Mouse (Mus musculus) limb, embryonic 10.5 days (tissue): ENCODE data around the gene Oas2. TPM values are rescaled to one million over a fixed set of nuclear protein-coding genes. Genes with fewer than 3 reads are reported as not detected.

Experiments used
- DNase-seq: peaks from one replicate; pipeline ENCODE4 v3.0.0-alpha.2; 2017; ENCODE audit warnings: low spot score
- H3K27ac ChIP-seq: fragments of 300-500 bp; sonication (generic); 2 replicates; pipeline ENCODE4 v1.5.1; 2016; ENCODE audit warnings: mild to moderate bottlenecking
- H3K27me3 ChIP-seq: fragments of 300-500 bp; sonication (generic); 2 replicates; pipeline ENCODE4 v1.6.1; 2016; ENCODE audit warnings: low read depth, mild to moderate bottlenecking; ENCODE audit not compliant: poor library complexity, severe bottlenecking
- H3K36me3 ChIP-seq: fragments of 300-500 bp; sonication (generic); 2 replicates; pipeline ENCODE4 v1.6.1; 2016; ENCODE audit warnings: mild to moderate bottlenecking, moderate library complexity
- H3K4me1 ChIP-seq: fragments of 300-500 bp; sonication (generic); 2 replicates; pipeline ENCODE4 v1.6.1; 2016
- H3K4me3 ChIP-seq: fragments of 300-500 bp; sonication (generic); 2 replicates; pipeline ENCODE4 v1.5.1; 2016; ENCODE audit warnings: mild to moderate bottlenecking, moderate library complexity
- H3K9me3 ChIP-seq: fragments of 300-500 bp; sonication (generic); replicated peaks from 2 replicates; pipeline ENCODE4 v1.6.1; 2016; ENCODE audit warnings: mild to moderate bottlenecking
- WGBS: fragments of 180-500 bp; shearing (Covaris S2); methylation state at CpG from one replicate; pipeline ENCODE4 v1.1.7; 2016; 5-methylcytosine and 5-hydroxymethylcytosine counted together
- polyA plus RNA-seq: library from polyadenylated mRNA; unstranded; fragments of >200 nt; fragmentation: Nextera tagmentation; extraction: Ambion mirVana; gene quantifications from 2 replicates; pipeline ENCODE4 v1.2.1, GENCODE M21; 2016

The Oas2 gene
- polyA plus RNA-seq, 1 experiment from 2014 or later = not detected

- no peaks in the 10 kb centered on the region for H3K9me3 ChIP-seq
- no peak overlapping the region for H3K4me3 ChIP-seq
- 82% methylated on average over 3 of the region's 3 CpGs for WGBS
- no peaks in the 10 kb centered on the region for H3K4me1 ChIP-seq
- no peak for DNase-seq
- H3K36me3 ChIP-seq = no peaks in the 10 kb centered on the region
- H3K27ac ChIP-seq = no peak overlapping the region
- H3K27me3 ChIP-seq = no peaks in the 10 kb centered on the region
These were observed 19.7 kb upstream of the Oas2 start for GRCm38 (mm10) chr5:120769396-120769795.

GRCm38 (mm10) chr5:120765010-120765409 is 15.4 kb upstream of the Oas2 start:
- Histone ChIP-seq H3K4me3 (no peak overlapping the region), H3K4me1 (peaks cover 9% of the 10 kb centered on the region), H3K27me3 (peaks cover 10% of the 10 kb centered on the region; the same call in 1 of the 2 replicates), H3K36me3 (no peaks in the 10 kb centered on the region), H3K27ac (no peak overlapping the region), H3K9me3 (no peaks in the 10 kb centered on the region)
- WGBS = 75% methylated on average over 8 of the region's 8 CpGs
- DNase-seq = no peak

- DNase-seq = peak; percentile 37
- 25% methylated on average over 6 of the region's 6 CpGs for WGBS
- Histone ChIP-seq H3K9me3 (no peaks in the 10 kb centered on the region), H3K27ac (no peak overlapping the region), H3K4me3 (0 out of 2 replicates have a peak overlapping the region, but pooled peaks have one; percentile 7), H3K27me3 (peaks cover 15% of the 10 kb centered on the region; the same call in 1 of the 2 replicates), H3K36me3 (no peaks in the 10 kb centered on the region), H3K4me1 (peaks cover 9% of the 10 kb centered on the region)
These were observed 12.2 kb upstream of the Oas2 start for GRCm38 (mm10) chr5:120761901-120762300.

GRCm38 (mm10) chr5:120754215-120754614 is 4.6 kb upstream of the Oas2 start:
- Histone ChIP-seq H3K27me3 (no peaks in the 10 kb centered on the region), H3K9me3 (no peaks in the 10 kb centered on the region), H3K4me3 (no peak overlapping the region), H3K27ac (no peak overlapping the region), H3K4me1 (no peaks in the 10 kb centered on the region), H3K36me3 (no peaks in the 10 kb centered on the region)
- WGBS = 87% methylated on average over 4 of the region's 4 CpGs
- no peak for DNase-seq

GRCm38 (mm10) chr5:120752786-120753185 is 3.1 kb upstream of the Oas2 start:
- no peak overlapping the region for H3K27ac ChIP-seq
- DNase-seq = no peak

GRCm38 (mm10) chr5:120751206-120751605 is 1.6 kb upstream of the Oas2 start:
- Histone ChIP-seq H3K9me3 (no peaks in the 10 kb centered on the region), H3K36me3 (no peaks in the 10 kb centered on the region), H3K27ac (no peak overlapping the region), H3K4me3 (no peak overlapping the region), H3K4me1 (no peaks in the 10 kb centered on the region), H3K27me3 (no peaks in the 10 kb centered on the region)
- WGBS = 75% methylated on average over 3 of the region's 3 CpGs
- no peak for DNase-seq

More at GRCm38 (mm10) chr5:120752786-120753185, 3.1 kb upstream of the Oas2 start:
- WGBS = 85% methylated on average over 3 of the region's 3 CpGs
- H3K27me3 ChIP-seq = no peaks in the 10 kb centered on the region
- H3K4me3 ChIP-seq = no peak overlapping the region
- H3K4me1 ChIP-seq = no peaks in the 10 kb centered on the region
- no peaks in the 10 kb centered on the region for H3K36me3 ChIP-seq
- H3K9me3 ChIP-seq = no peaks in the 10 kb centered on the region

GRCm38 (mm10) chr5:120746451-120746850 is 3.2 kb downstream of the Oas2 start:
- peak; percentile 41 for DNase-seq
- H3K4me1 ChIP-seq = no peaks in the 10 kb centered on the region
- no peaks in the 10 kb centered on the region for H3K9me3 ChIP-seq
- H3K36me3 ChIP-seq = no peaks in the 10 kb centered on the region
- H3K4me3 ChIP-seq = no peak overlapping the region
- no peak overlapping the region for H3K27ac ChIP-seq
- 23% methylated on average over 5 of the region's 5 CpGs for WGBS
- no peaks in the 10 kb centered on the region for H3K27me3 ChIP-seq

- DNase-seq = peak; percentile 41
- Histone ChIP-seq H3K9me3 (no peaks in the 10 kb centered on the region), H3K27me3 (0 out of 2 replicates have a peak, but pooled peaks cover 4% of the 10 kb centered on the region), H3K4me1 (no peaks in the 10 kb centered on the region), H3K36me3 (no peaks in the 10 kb centered on the region), H3K27ac (no peak overlapping the region), H3K4me3 (no peak overlapping the region)
- WGBS = 31% methylated on average over 4 of the region's 4 CpGs
These were observed 7.5 kb downstream of the Oas2 start for GRCm38 (mm10) chr5:120742125-120742524.

- H3K36me3 ChIP-seq = no peaks in the 10 kb centered on the region
- DNase-seq = no peak
- H3K4me3 ChIP-seq = no peak overlapping the region
- H3K9me3 ChIP-seq = no peaks in the 10 kb centered on the region
- no peak overlapping the region for H3K27ac ChIP-seq
- 79% methylated on average over 14 of the region's 14 CpGs for WGBS
- H3K27me3 ChIP-seq = 0 out of 2 replicates have a peak, but pooled peaks cover 4% of the 10 kb centered on the region
- H3K4me1 ChIP-seq = 0 out of 2 replicates have a peak, but pooled peaks cover 2% of the 10 kb centered on the region
These were observed 15.2 kb downstream of the Oas2 start for GRCm38 (mm10) chr5:120734380-120734990.

- WGBS = 91% methylated on average over 3 of the region's 3 CpGs
- no peak for DNase-seq
- no peaks in the 10 kb centered on the region for H3K27me3 ChIP-seq
- no peaks in the 10 kb centered on the region for H3K36me3 ChIP-seq
- 0 out of 2 replicates have a peak, but pooled peaks cover 2% of the 10 kb centered on the region for H3K4me1 ChIP-seq
- H3K27ac ChIP-seq = no peak overlapping the region
- no peak overlapping the region for H3K4me3 ChIP-seq
- H3K9me3 ChIP-seq = no peaks in the 10 kb centered on the region
These were observed 16.0 kb downstream of the Oas2 start for GRCm38 (mm10) chr5:120733696-120734095.

GRCm38 (mm10) chr5:120732740-120733139 is 16.9 kb downstream of the Oas2 start:
- H3K4me1 ChIP-seq = 0 out of 2 replicates have a peak, but pooled peaks cover 2% of the 10 kb centered on the region
- H3K4me3 ChIP-seq = no peak overlapping the region
- no peaks in the 10 kb centered on the region for H3K36me3 ChIP-seq
- H3K9me3 ChIP-seq = no peaks in the 10 kb centered on the region
- 78% methylated on average over 1 of the region's 1 CpGs for WGBS
- no peak for DNase-seq
- no peak overlapping the region for H3K27ac ChIP-seq
- H3K27me3 ChIP-seq = no peaks in the 10 kb centered on the region

- Histone ChIP-seq H3K4me1 (0 out of 2 replicates have a peak, but pooled peaks cover 2% of the 10 kb centered on the region), H3K27ac (no peak overlapping the region), H3K27me3 (no peaks in the 10 kb centered on the region), H3K4me3 (no peak overlapping the region), H3K9me3 (no peaks in the 10 kb centered on the region), H3K36me3 (no peaks in the 10 kb centered on the region)
- no peak for DNase-seq
- WGBS = 86% methylated on average over 10 of the region's 10 CpGs
These were observed 20.3 kb downstream of the Oas2 start for GRCm38 (mm10) chr5:120729319-120729718.

GRCm38 (mm10) chr5:120725811-120726455 is 23.7 kb downstream of the Oas2 start:
- no peak overlapping the region for H3K27ac ChIP-seq
- no peak overlapping the region for H3K4me3 ChIP-seq
- WGBS = 67% methylated on average over 12 of the region's 12 CpGs
- H3K4me1 ChIP-seq = no peaks in the 10 kb centered on the region
- no peaks in the 10 kb centered on the region for H3K36me3 ChIP-seq
- no peaks in the 10 kb centered on the region for H3K9me3 ChIP-seq
- DNase-seq = no peak
- 0 out of 2 replicates have a peak, but pooled peaks cover 4% of the 10 kb centered on the region for H3K27me3 ChIP-seq
